Mouse (Mus musculus) midbrain, embryonic 16.5 days (tissue): ENCODE measurements around the gene Ppfia2. TPM values are rescaled to one million over a fixed set of nuclear protein-coding genes. Genes with fewer than 3 reads are reported as not detected.
A peak's percentile ranks its signal among the peaks of the same experiment; 100 is the strongest.

Experiments used
- ATAC-seq: fragments of 200-750 bp; cut with Nextera tagmentation; 2 replicates; pipeline ENCODE4 v1.8.0; 2017; ENCODE audit warnings: moderate TSS enrichment
- H3K27ac ChIP-seq: fragments of 300-500 bp; sonication (generic); 2 replicates; pipeline ENCODE4 v1.5.1; 2014; ENCODE audit warnings: mild to moderate bottlenecking, low read length, mixed read lengths
- H3K27me3 ChIP-seq: fragments of 300-500 bp; sonication (generic); 2 replicates; pipeline ENCODE4 v1.6.1; 2014; ENCODE audit warnings: low read depth, low read length, mixed read lengths; ENCODE audit not compliant: control insufficient read depth, insufficient read depth
- H3K36me3 ChIP-seq: fragments of 300-500 bp; sonication (generic); 2 replicates; pipeline ENCODE4 v1.6.1; 2014; ENCODE audit warnings: mild to moderate bottlenecking, low read length, moderate library complexity, mixed read lengths; ENCODE audit not compliant: control insufficient read depth, insufficient read depth
- H3K4me1 ChIP-seq: fragments of 300-500 bp; sonication (generic); 2 replicates; pipeline ENCODE4 v1.6.1; 2014; ENCODE audit warnings: mild to moderate bottlenecking, low read length, mixed read lengths; ENCODE audit not compliant: control insufficient read depth, insufficient read depth
- H3K4me2 ChIP-seq: fragments of 300-500 bp; sonication (generic); 2 replicates; pipeline ENCODE4 v1.6.1; 2014; ENCODE audit warnings: mild to moderate bottlenecking, low read length, mixed read lengths
- H3K4me3 ChIP-seq: fragments of 300-500 bp; sonication (generic); 2 replicates; pipeline ENCODE4 v1.5.1; 2014; ENCODE audit warnings: low read depth, mild to moderate bottlenecking, low read length, moderate library complexity, mixed read lengths
- H3K9ac ChIP-seq: fragments of 300-500 bp; sonication (generic); 2 replicates; pipeline ENCODE4 v1.6.1; 2014; ENCODE audit warnings: low read depth, low read length, mixed read lengths
- H3K9me3 ChIP-seq: fragments of 300-500 bp; sonication (generic); replicated peaks from 2 replicates; pipeline ENCODE4 v1.6.1; 2014; ENCODE audit warnings: mild to moderate bottlenecking, low read length, mixed read lengths; ENCODE audit not compliant: control insufficient read depth, poor library complexity, severe bottlenecking
- WGBS: fragments of 180-500 bp; shearing (Covaris S2); extraction: QIAGEN DNeasy Blood & Tissue Kit; methylation state at CpG from one replicate; pipeline ENCODE4 v1.1.7; 2014; 5-methylcytosine and 5-hydroxymethylcytosine counted together
- polyA plus RNA-seq: library from polyadenylated mRNA; unstranded; fragments of >200 nt; fragmentation: Nextera tagmentation; extraction: Ambion mirVana; gene quantifications from 2 replicates; pipeline ENCODE4 v1.2.1, GENCODE M21; 2015

Gene Ppfia2
- 36.9 and 39.0 TPM in 2 replicates for polyA plus RNA-seq

- peak within 1 kb of the TSS; percentile 96 for H3K27ac ChIP-seq
- peaks cover 16% of the 10 kb centered on the region; the same call in 1 of the 2 replicates for H3K4me1 ChIP-seq
- H3K4me3 ChIP-seq, result peak within 1 kb of the TSS; percentile 68
- no peaks in the 10 kb centered on the region for H3K9me3 ChIP-seq
- no peaks in the 10 kb centered on the region for H3K36me3 ChIP-seq
- no peaks in the 10 kb centered on the region for H3K27me3 ChIP-seq
- 0% methylated on average over 30 of the region's 30 CpGs for WGBS
- peak within 1 kb of the TSS; percentile 90 for H3K9ac ChIP-seq
- peak within 1 kb of the TSS; percentile 78 for H3K4me2 ChIP-seq
- ATAC-seq, result peak; percentile 92
Observed at GRCm38 (mm10) chr10:106469855-106470532, at the start of gene Ppfia2. Ppfia2 (plus strand) TSS chr10:106470339.

- WGBS, result 2% methylated on average over 19 of the region's 19 CpGs
- no peaks in the 10 kb centered on the region for H3K36me3 ChIP-seq
- no peaks in the 10 kb centered on the region for H3K27me3 ChIP-seq
- peak; percentile 95 for ATAC-seq
- H3K9me3 ChIP-seq, result no peaks in the 10 kb centered on the region
- peak overlapping the region; percentile 96 for H3K27ac ChIP-seq
- peak overlapping the region; percentile 68 for H3K4me3 ChIP-seq
- peak overlapping the region; percentile 90 for H3K9ac ChIP-seq
- peaks cover 16% of the 10 kb centered on the region; the same call in 1 of the 2 replicates for H3K4me1 ChIP-seq
- H3K4me2 ChIP-seq, result peak overlapping the region; percentile 78
Observed at GRCm38 (mm10) chr10:106468956-106469721, 1.0 kb upstream of the Ppfia2 start.

GRCm38 (mm10) chr10:106470533-106471205 lies 530 bp downstream of the Ppfia2 start:
- no peaks in the 10 kb centered on the region for H3K9me3 ChIP-seq
- no peaks in the 10 kb centered on the region for H3K27me3 ChIP-seq
- peak overlapping the region; percentile 96 for H3K27ac ChIP-seq
- peak overlapping the region; percentile 68 for H3K4me3 ChIP-seq
- H3K4me1 ChIP-seq, result peaks cover 16% of the 10 kb centered on the region; the same call in 1 of the 2 replicates
- H3K4me2 ChIP-seq, result peak overlapping the region; percentile 78
- peak; percentile 14 for ATAC-seq
- 5% methylated on average over 17 of the region's 18 CpGs for WGBS
- peak overlapping the region; percentile 90 for H3K9ac ChIP-seq
- H3K36me3 ChIP-seq, result no peaks in the 10 kb centered on the region

- no peak overlapping the region for H3K4me3 ChIP-seq
- H3K9ac ChIP-seq, result no peak overlapping the region
- H3K27me3 ChIP-seq, result no peaks in the 10 kb centered on the region
- H3K27ac ChIP-seq, result no peak overlapping the region
- ATAC-seq, result no peak
- no peaks in the 10 kb centered on the region for H3K36me3 ChIP-seq
- no peaks in the 10 kb centered on the region for H3K9me3 ChIP-seq
- peaks cover under 1% of the 10 kb centered on the region; the same call in 1 of the 2 replicates for H3K4me1 ChIP-seq
- 88% methylated on average over 6 of the region's 6 CpGs for WGBS
- H3K4me2 ChIP-seq, result no peak overlapping the region
Observed at GRCm38 (mm10) chr10:106509281-106510165, 39.4 kb downstream of the Ppfia2 start.

GRCm38 (mm10) chr10:106566036-106566435 lies 95.9 kb downstream of the Ppfia2 start:
- ATAC-seq, result no peak
- Histone ChIP-seq H3K9me3 (no peaks in the 10 kb centered on the region), H3K4me3 (no peak overlapping the region), H3K27me3 (no peaks in the 10 kb centered on the region), H3K36me3 (no peaks in the 10 kb centered on the region), H3K9ac (no peak overlapping the region), H3K4me1 (no peaks in the 10 kb centered on the region), H3K27ac (no peak overlapping the region), H3K4me2 (no peak overlapping the region)
- WGBS, result 65% methylated on average over 4 of the region's 4 CpGs

- Histone ChIP-seq H3K27me3 (no peaks in the 10 kb centered on the region), H3K4me3 (no peak overlapping the region), H3K27ac (no peak overlapping the region), H3K36me3 (no peaks in the 10 kb centered on the region), H3K9me3 (no peaks in the 10 kb centered on the region), H3K9ac (no peak overlapping the region), H3K4me2 (no peak overlapping the region), H3K4me1 (no peaks in the 10 kb centered on the region)
- 62% methylated on average over 4 of the region's 4 CpGs for WGBS
- ATAC-seq, result peak; percentile 25; the same call in 1 of the 2 replicates
Observed at GRCm38 (mm10) chr10:106585026-106585425, 114.9 kb downstream of the Ppfia2 start.

GRCm38 (mm10) chr10:106585476-106586080 lies 115.4 kb downstream of the Ppfia2 start:
- 4% methylated on average over 4 of the region's 4 CpGs for WGBS
- Histone ChIP-seq H3K4me2 (no peak overlapping the region), H3K9me3 (no peaks in the 10 kb centered on the region), H3K27ac (no peak overlapping the region), H3K4me1 (no peaks in the 10 kb centered on the region), H3K27me3 (no peaks in the 10 kb centered on the region), H3K36me3 (no peaks in the 10 kb centered on the region), H3K4me3 (no peak overlapping the region), H3K9ac (no peak overlapping the region)
- ATAC-seq, result peak; percentile 84

GRCm38 (mm10) chr10:106587817-106588216 lies 117.7 kb downstream of the Ppfia2 start:
- ATAC-seq, result no peak
- 80% methylated on average over 5 of the region's 5 CpGs for WGBS
- H3K9ac ChIP-seq, result no peak overlapping the region

More at GRCm38 (mm10) chr10:106587817-106588216, 117.7 kb downstream of the Ppfia2 start:
- Histone ChIP-seq H3K4me1 (no peaks in the 10 kb centered on the region), H3K27me3 (no peaks in the 10 kb centered on the region), H3K9me3 (no peaks in the 10 kb centered on the region), H3K36me3 (no peaks in the 10 kb centered on the region), H3K4me3 (no peak overlapping the region), H3K27ac (no peak overlapping the region), H3K4me2 (no peak overlapping the region)
